Mouse (Mus musculus) heart, adult 2 months (tissue): ENCODE measurements around the gene Ephb3. TPM values are rescaled to one million over a fixed set of nuclear protein-coding genes. Genes with fewer than 3 reads are reported as not detected.
A peak's percentile ranks its signal among the peaks of the same experiment; 100 is the strongest.

Experiments
- DNase-seq, 2 experiments: peaks; one replicate each; pipeline ENCODE4 v3.0.0; 2021
- H3K27ac ChIP-seq: fragments of 200-600 bp; 2 replicates; pipeline ENCODE4 v1.8.1; 2022
- H3K27me3 ChIP-seq: fragments of 200-500 bp; 2 replicates; pipeline ENCODE4 v1.6.1; 2012; ENCODE audit warnings: mild to moderate bottlenecking, low read length, inconsistent platforms, mixed read lengths; ENCODE audit not compliant: control insufficient read depth, insufficient read depth
- H3K36me3 ChIP-seq: fragments of 200-500 bp; 2 replicates; pipeline ENCODE4 v1.6.1; 2012; ENCODE audit warnings: low read length, inconsistent platforms; ENCODE audit not compliant: control insufficient read depth, insufficient read depth
- H3K4me1 ChIP-seq: fragments of 200-500 bp; 2 replicates; pipeline ENCODE4 v1.6.1; 2011; ENCODE audit warnings: low read length; ENCODE audit not compliant: control insufficient read depth, insufficient read depth
- H3K4me3 ChIP-seq: fragments of 200-600 bp; 2 replicates; pipeline ENCODE4 v1.8.1; 2022
- H3K79me2 ChIP-seq: fragments of 200-500 bp; replicated peaks from 2 replicates; pipeline ENCODE4 v1.6.1; 2012; ENCODE audit warnings: mild to moderate bottlenecking, inconsistent platforms, low read length, moderate library complexity, mixed read lengths; ENCODE audit not compliant: control insufficient read depth, insufficient read depth
- H3K9ac ChIP-seq: fragments of 200-500 bp; 2 replicates; pipeline ENCODE4 v1.6.1; 2012; ENCODE audit warnings: low read depth, mild to moderate bottlenecking, control low read depth, inconsistent platforms, low read length, mixed read lengths
- CTCF ChIP-seq: fragments of 200-600 bp; IDR thresholded peaks from 2 replicates; pipeline ENCODE4 v1.8.1; 2022; ENCODE audit warnings: antibody characterized with exemption, mild to moderate bottlenecking, moderate library complexity
- EP300 ChIP-seq: fragments of 200-500 bp; IDR thresholded peaks from 2 replicates; pipeline ENCODE4 v1.6.1; 2011; ENCODE audit warnings: low read depth, low read length, control low read depth; ENCODE audit not compliant: insufficient read depth
- POLR2A ChIP-seq: fragments of 200-500 bp; IDR thresholded peaks from 2 replicates; pipeline ENCODE4 v1.6.1; 2011; ENCODE audit warnings: mild to moderate bottlenecking, low read depth, low read length, control low read depth; ENCODE audit not compliant: insufficient read depth
- WGBS: fragments of 180-500 bp; shearing (Covaris S2); methylation state at CpG from one replicate; pipeline ENCODE4 v1.1.7; 2018; 5-methylcytosine and 5-hydroxymethylcytosine counted together
- intact Hi-C: fragments of 180-260 bp; cut with DNase I; formaldehyde crosslinking; loops from one replicate; pipeline ENCODE4 v1.15.1; 2025
- polyA plus RNA-seq: library from polyadenylated mRNA; depleted of rRNA; stranded (reverse); fragments of >200 nt; gene quantifications from 2 replicates; pipeline ENCODE4 v1.2.3, GENCODE M21; 2012
- total RNA-seq, 2 experiments: library from RNA; stranded (reverse); gene quantifications; 2 replicates each; pipeline ENCODE4 v1.2.3; 2021

Ephb3 gene
- total and polyA plus RNA-seq, 3 experiments: 6.3 to 9.9 (median 7.0) TPM

DNA sequence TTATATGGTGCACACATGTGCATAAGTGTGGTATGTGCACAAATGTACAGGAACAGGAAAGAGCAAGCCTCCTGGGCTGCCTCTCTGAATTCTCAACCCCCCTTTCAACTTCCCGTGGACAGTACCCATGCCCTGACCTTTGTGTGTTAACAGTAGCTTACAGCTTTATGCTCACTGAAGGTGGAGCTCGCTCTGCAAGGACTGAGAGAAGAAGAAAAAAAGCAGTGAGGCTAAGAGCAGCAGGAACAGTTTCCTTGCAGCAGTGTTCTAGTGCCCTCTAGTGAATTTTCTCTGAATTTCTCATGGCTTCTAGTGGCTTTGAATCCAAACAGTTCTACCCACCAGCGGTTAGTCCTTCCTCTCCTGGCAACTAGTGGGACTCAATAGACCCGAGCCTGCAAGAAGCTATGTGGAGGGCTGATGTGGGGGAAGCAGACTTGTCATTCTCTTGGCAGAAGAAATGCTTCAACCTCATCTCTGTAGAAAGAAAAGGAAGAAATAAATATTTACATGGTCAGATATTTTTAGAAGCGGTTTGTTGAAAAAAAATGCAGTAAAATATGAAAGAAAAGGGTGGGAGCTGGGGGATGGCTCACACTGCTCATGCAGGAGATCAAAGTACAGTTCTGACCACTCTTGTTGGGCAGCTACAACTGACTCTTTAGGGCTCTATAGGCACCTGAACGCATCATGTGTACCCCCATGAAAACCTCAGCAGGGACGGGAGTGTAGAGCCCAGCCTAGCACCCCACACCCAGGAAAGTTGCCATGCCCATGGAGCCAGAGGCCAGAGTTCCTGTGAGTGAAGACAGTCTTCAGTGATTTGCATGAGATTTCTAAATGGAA is 11.8 kb upstream of the Ephb3 start:
- 37% methylated on average over 7 of the region's 7 CpGs for WGBS
- no peak for DNase-seq
- no peaks in the 10 kb centered on the region for H3K27me3 ChIP-seq
- no peak overlapping the region for H3K27ac ChIP-seq
- peak; percentile 95 for TF ChIP-seq CTCF
- TF ChIP-seq EP300: no peak
- H3K36me3 ChIP-seq: peaks cover 2% of the 10 kb centered on the region; the same call in 1 of the 2 replicates
- no peaks in the 10 kb centered on the region for H3K79me2 ChIP-seq
- intact Hi-C loops: loop anchor here (1.0 to 5.0 kb wide), 2 partner anchors 280 to 388 kb away; no protein-coding TSS in a partner anchor
- peaks cover under 1% of the 10 kb centered on the region; the same call in 1 of the 2 replicates for H3K4me1 ChIP-seq
- no peak overlapping the region for H3K9ac ChIP-seq
- H3K4me3 ChIP-seq: no peak overlapping the region

- intact Hi-C loops: loop anchor here (5.0 kb wide), 1 partner anchor 282 kb away; no protein-coding TSS in a partner anchor
- 59% methylated on average over 12 of the region's 12 CpGs for WGBS
- H3K36me3 ChIP-seq: no peaks in the 10 kb centered on the region
- DNase-seq: no peak
- TF ChIP-seq POLR2A (no peak), EP300 (no peak), CTCF (no peak)
- H3K27me3 ChIP-seq: no peaks in the 10 kb centered on the region
- H3K4me3 ChIP-seq: no peak overlapping the region
- no peaks in the 10 kb centered on the region for H3K79me2 ChIP-seq
- no peaks in the 10 kb centered on the region for H3K4me1 ChIP-seq
- H3K27ac ChIP-seq: no peak overlapping the region
- H3K9ac ChIP-seq: no peak overlapping the region
Measured at GRCm38 (mm10) chr16:21194182-21194581, 10.4 kb upstream of the Ephb3 start.

DNA sequence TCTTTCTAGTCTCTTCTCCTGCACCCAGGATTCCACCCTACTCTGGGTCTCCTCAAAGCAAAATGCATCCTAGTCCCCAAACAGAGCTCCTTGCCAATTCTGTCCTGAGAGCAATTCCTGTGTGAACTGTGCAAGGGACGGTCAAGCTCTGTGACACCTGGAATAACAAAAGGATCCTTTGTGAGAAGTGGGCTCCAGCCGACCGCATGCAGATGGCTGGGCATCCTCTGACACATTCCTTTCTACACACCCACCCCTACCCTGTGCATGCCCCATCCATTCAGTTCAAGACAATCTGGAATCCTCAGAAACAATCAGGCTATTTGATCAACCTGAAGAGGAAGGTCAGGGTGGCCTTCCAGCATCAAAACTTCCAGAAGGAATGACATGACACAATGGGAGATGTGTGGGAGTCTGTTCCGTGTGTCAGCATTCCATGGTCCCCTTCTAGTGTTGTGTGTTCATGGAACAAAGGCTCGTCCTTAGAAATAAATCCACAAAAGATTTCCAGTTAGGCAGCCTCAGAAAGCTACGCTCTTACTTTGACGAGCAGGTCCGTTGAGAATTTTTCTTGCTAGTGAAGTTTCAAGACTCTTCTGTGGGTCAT is 9.2 kb upstream of the Ephb3 start:
- no peaks in the 10 kb centered on the region for H3K27me3 ChIP-seq
- WGBS: 64% methylated on average over 8 of the region's 8 CpGs
- TF ChIP-seq EP300 (no peak), CTCF (no peak), POLR2A (no peak)
- no peaks in the 10 kb centered on the region for H3K79me2 ChIP-seq
- DNase-seq: no peak
- no peak overlapping the region for H3K27ac ChIP-seq
- no peak overlapping the region for H3K4me3 ChIP-seq
- H3K9ac ChIP-seq: no peak overlapping the region
- no peaks in the 10 kb centered on the region for H3K36me3 ChIP-seq
- no peaks in the 10 kb centered on the region for H3K4me1 ChIP-seq
- intact Hi-C loops: no loop called here

GRCm38 (mm10) chr16:21196576-21196975 is 8.0 kb upstream of the Ephb3 start:
- 93% methylated on average over 3 of the region's 3 CpGs for WGBS
- Histone ChIP-seq H3K9ac (no peak overlapping the region), H3K4me1 (no peaks in the 10 kb centered on the region), H3K36me3 (no peaks in the 10 kb centered on the region), H3K4me3 (no peak overlapping the region), H3K27ac (no peak overlapping the region), H3K27me3 (no peaks in the 10 kb centered on the region), H3K79me2 (no peaks in the 10 kb centered on the region)
- DNase-seq: no peak
- TF ChIP-seq CTCF (no peak), EP300 (no peak), POLR2A (no peak)
- intact Hi-C loops: no loop called here

- no peak overlapping the region for H3K27ac ChIP-seq
- no peaks in the 10 kb centered on the region for H3K4me1 ChIP-seq
- WGBS: 46% methylated on average over 4 of the region's 4 CpGs
- H3K4me3 ChIP-seq: no peak overlapping the region
- no peaks in the 10 kb centered on the region for H3K79me2 ChIP-seq
- no peaks in the 10 kb centered on the region for H3K27me3 ChIP-seq
- intact Hi-C loops: no loop called here
- DNase-seq: no peak
- H3K36me3 ChIP-seq: no peaks in the 10 kb centered on the region
- no peak for TF ChIP-seq EP300
- TF ChIP-seq CTCF: no peak
- TF ChIP-seq POLR2A: no peak
- no peak overlapping the region for H3K9ac ChIP-seq
Measured at GRCm38 (mm10) chr16:21197542-21197941, 7.0 kb upstream of the Ephb3 start.

- no peaks in the 10 kb centered on the region for H3K27me3 ChIP-seq
- no peak overlapping the region for H3K9ac ChIP-seq
- DNase-seq: no peak
- H3K4me1 ChIP-seq: no peaks in the 10 kb centered on the region
- no peak overlapping the region for H3K27ac ChIP-seq
- intact Hi-C loops: no loop called here
- 79% methylated on average over 7 of the region's 7 CpGs for WGBS
- no peak overlapping the region for H3K4me3 ChIP-seq
- H3K79me2 ChIP-seq: no peaks in the 10 kb centered on the region
- no peaks in the 10 kb centered on the region for H3K36me3 ChIP-seq
- no peak for TF ChIP-seq CTCF
- no peak for TF ChIP-seq POLR2A
- no peak for TF ChIP-seq EP300
Measured at GRCm38 (mm10) chr16:21198006-21198405, 6.5 kb upstream of the Ephb3 start.
